Mouse (Mus musculus) CH12.LX (cell line): ENCODE measurements around the gene Slc25a36. TPM values are rescaled to one million over a fixed set of nuclear protein-coding genes. Genes with fewer than 3 reads are reported as not detected.

Experiments
- DNase-seq: peaks from one replicate; pipeline ENCODE4 v3.0.0-alpha.2; 2013; ENCODE audit errors: extremely low read depth
- H3K27ac ChIP-seq: 2 replicates; pipeline ENCODE4 v1.5.1; 2012; ENCODE audit warnings: low read depth, mild to moderate bottlenecking, control low read depth, moderate library complexity; ENCODE audit not compliant: insufficient read depth
- H3K27me3 ChIP-seq: replicated peaks from 2 replicates; pipeline ENCODE3; 2012; ENCODE audit warnings: inconsistent platforms
- H3K36me3 ChIP-seq, 2 experiments: replicated peaks in 1 of 2; 2 replicates each; pipeline versions ENCODE3 to v1.6.1; 2012; ENCODE audit warnings: inconsistent platforms in 1 of 2, low read length in 1 of 2, mild to moderate bottlenecking in 1 of 2, mixed read lengths in 1 of 2, moderate library complexity in 1 of 2; ENCODE audit not compliant: control insufficient read depth in 1 of 2, insufficient read depth in 1 of 2
- H3K4me1 ChIP-seq, 2 experiments: 2 replicates each; pipeline ENCODE4 v1.6.1; 2012; ENCODE audit warnings: inconsistent platforms in 1 of 2, moderate library complexity in 1 of 2; ENCODE audit not compliant: insufficient read depth in 2 of 2, control insufficient read depth in 1 of 2
- H3K4me2 ChIP-seq: 2 replicates; pipeline ENCODE4 v1.6.1; 2012; ENCODE audit warnings: low read depth, mild to moderate bottlenecking, control low read depth; ENCODE audit not compliant: poor library complexity, insufficient read depth, severe bottlenecking
- H3K4me3 ChIP-seq, 3 experiments: fragments of 150-350 bp in 1 of 3; sonication (generic) in 1 of 3; replicated peaks in 1 of 3; 2 replicates each; pipeline versions ENCODE3 to v1.5.1; 2011 to 2012; ENCODE audit warnings: low read depth in 2 of 3, low read length in 2 of 3, mild to moderate bottlenecking in 2 of 3, moderate library complexity in 2 of 3, control low read depth in 1 of 3, improper control_type of control experiment in 1 of 3, inconsistent platforms in 1 of 3, mixed read lengths in 1 of 3; ENCODE audit not compliant: poor library complexity in 1 of 3
- H3K79me2 ChIP-seq: replicated peaks from 2 replicates; pipeline ENCODE4 v1.6.1; 2012; ENCODE audit warnings: mild to moderate bottlenecking, moderate library complexity; ENCODE audit not compliant: control insufficient read depth, poor library complexity, insufficient read depth, severe bottlenecking; ENCODE audit errors: extremely low read depth
- H3K9ac ChIP-seq: 2 replicates; pipeline ENCODE4 v1.6.1; 2012; ENCODE audit warnings: low read depth, mild to moderate bottlenecking, control low read depth, moderate library complexity; ENCODE audit not compliant: insufficient read depth
- H3K9me3 ChIP-seq: replicated peaks from 2 replicates; pipeline ENCODE3; 2012; ENCODE audit warnings: low read length, inconsistent platforms, mixed read lengths
- CHD1 ChIP-seq: IDR thresholded peaks from 2 replicates; pipeline ENCODE4 v1.6.1; 2012; ENCODE audit warnings: low read depth, low read length, improper control_type of control experiment, inconsistent platforms
- CTCF ChIP-seq, 2 experiments: IDR thresholded peaks in 1 of 2; conservative IDR thresholded peaks in 1 of 2; 2 replicates each; pipeline ENCODE4 v1.5.1; 2011 to 2012; ENCODE audit warnings: low read depth in 2 of 2, low read length in 2 of 2, improper control_type of control experiment in 1 of 2, inconsistent platforms in 1 of 2, mild to moderate bottlenecking in 1 of 2, moderate library complexity in 1 of 2
- EP300 ChIP-seq: IDR thresholded peaks from 2 replicates; pipeline ENCODE4 v1.6.1; 2011; ENCODE audit warnings: low read length, improper control_type of control experiment
- GABPA ChIP-seq: IDR thresholded peaks from 2 replicates; pipeline ENCODE4 v1.6.1; 2012; ENCODE audit warnings: low read depth, low read length, improper control_type of control experiment, inconsistent platforms; ENCODE audit not compliant: insufficient replicate concordance
- IRF4 ChIP-seq: IDR thresholded peaks from 2 replicates; pipeline ENCODE4 v1.6.1; 2014; ENCODE audit warnings: low read depth, mild to moderate bottlenecking, inconsistent platforms, low read length, improper control_type of control experiment
- JUN ChIP-seq: IDR thresholded peaks from 2 replicates; pipeline ENCODE4 v1.6.1; 2011; ENCODE audit warnings: low read depth, mild to moderate bottlenecking, low read length, improper control_type of control experiment, moderate library complexity; ENCODE audit not compliant: insufficient read depth
- JUND ChIP-seq: conservative IDR thresholded peaks from 2 replicates; pipeline ENCODE4 v1.6.1; 2011; ENCODE audit warnings: low read depth, low read length, improper control_type of control experiment
- KAT2A ChIP-seq: IDR thresholded peaks from 2 replicates; pipeline ENCODE4 v1.6.1; 2012; ENCODE audit warnings: low read length, improper control_type of control experiment, inconsistent platforms; ENCODE audit not compliant: insufficient replicate concordance
- MEF2A ChIP-seq: IDR thresholded peaks from 2 replicates; pipeline ENCODE4 v1.6.1; 2014; ENCODE audit warnings: low read depth, mild to moderate bottlenecking, inconsistent platforms, low read length, improper control_type of control experiment, borderline replicate concordance
- MXI1 ChIP-seq: IDR thresholded peaks from 2 replicates; pipeline ENCODE4 v1.6.1; 2011; ENCODE audit warnings: mild to moderate bottlenecking, low read depth, low read length, improper control_type of control experiment
- MYC ChIP-seq: IDR thresholded peaks from 2 replicates; pipeline ENCODE4 v1.6.1; 2011; ENCODE audit warnings: low read depth, mild to moderate bottlenecking, improper control_type of control experiment, low read length
- NRF1 ChIP-seq: IDR thresholded peaks from 2 replicates; pipeline ENCODE4 v1.6.1; 2014; ENCODE audit warnings: low read depth, mild to moderate bottlenecking, inconsistent platforms, low read length, improper control_type of control experiment, moderate library complexity
- PAX5 ChIP-seq: IDR thresholded peaks from 2 replicates; pipeline ENCODE4 v1.6.1; 2012; ENCODE audit warnings: low read length, inconsistent platforms, mixed read lengths
- RCOR1 ChIP-seq: conservative IDR thresholded peaks from 2 replicates; pipeline ENCODE4 v1.6.1; 2012; ENCODE audit warnings: low read depth, mild to moderate bottlenecking, inconsistent platforms, low read length, improper control_type of control experiment
- SIN3A ChIP-seq: IDR thresholded peaks from 2 replicates; pipeline ENCODE4 v1.6.1; 2012; ENCODE audit warnings: low read length, improper control_type of control experiment, inconsistent platforms
- SMC3 ChIP-seq: IDR thresholded peaks from 2 replicates; pipeline ENCODE4 v1.6.1; 2011; ENCODE audit warnings: low read depth, low read length, improper control_type of control experiment
- TBP ChIP-seq: conservative IDR thresholded peaks from 2 replicates; pipeline ENCODE4 v1.6.1; 2011; ENCODE audit warnings: low read depth, low read length, improper control_type of control experiment
- TCF12 ChIP-seq: IDR thresholded peaks from 2 replicates; pipeline ENCODE4 v1.6.1; 2014; ENCODE audit warnings: low read depth, mild to moderate bottlenecking, inconsistent platforms, low read length, improper control_type of control experiment
- USF2 ChIP-seq: conservative IDR thresholded peaks from 2 replicates; pipeline ENCODE4 v1.6.1; 2011; ENCODE audit warnings: low read depth, low read length, improper control_type of control experiment
- ZC3H11A ChIP-seq: IDR thresholded peaks from 2 replicates; pipeline ENCODE4 v1.6.1; 2012; ENCODE audit warnings: low read depth, mild to moderate bottlenecking, inconsistent platforms, low read length, improper control_type of control experiment
- ZKSCAN1 ChIP-seq: IDR thresholded peaks from 2 replicates; pipeline ENCODE4 v1.6.1; 2012; ENCODE audit warnings: low read depth, inconsistent platforms, low read length, improper control_type of control experiment, borderline replicate concordance
- ZMIZ1 ChIP-seq: IDR thresholded peaks from 2 replicates; pipeline ENCODE4 v1.6.1; 2012; ENCODE audit warnings: low read depth, mild to moderate bottlenecking, inconsistent platforms, low read length, improper control_type of control experiment
- ZNF384 ChIP-seq: IDR thresholded peaks from 2 replicates; pipeline ENCODE4 v1.6.1; 2012; ENCODE audit warnings: low read depth, low read length, improper control_type of control experiment, inconsistent platforms
- dilution Hi-C: fragments of 300-500 bp; cut with MboI; formaldehyde crosslinking; loops from 2 replicates; pipeline ENCODE4 v1.14.3; 2020; ENCODE audit warnings: low sequenced_read_pairs; ENCODE audit not compliant: extremely low pct_unique_long_range_greater_than_20kb, extremely low pct_ligation_motif_present
- in situ Hi-C: fragments of 300-500 bp; cut with MboI; formaldehyde crosslinking; loops from 3 replicates; pipeline ENCODE4 v1.14.3; 2019; ENCODE audit warnings: low sequenced_read_pairs, low pct_ligation_motif_present, low pct_unique_long_range_greater_than_20kb, mixed read lengths
- polyA plus RNA-seq: library from polyadenylated mRNA; unstranded; fragments of >175 nt; gene quantifications from 2 replicates; pipeline ENCODE4 v1.2.1, GENCODE M21; 2012; ENCODE audit warnings: low read depth; ENCODE audit not compliant: insufficient read length
- total RNA-seq, 2 experiments: library from RNA; depleted of rRNA; stranded (reverse); fragments of 300-350 nt in 1 of 2; fragments of >200 nt in 1 of 2; gene quantifications; 2 replicates each; pipeline ENCODE4 v1.2.3; 2012 to 2014

Slc25a36 gene
- total and polyA plus RNA-seq, 3 experiments, result 14.9 to 35.6 (median 18.7) TPM

GRCm38 (mm10) chr9:97140145-97140932, 29.4 kb upstream of the Slc25a36 start:
- in situ Hi-C loops, result no loop called here
- no peaks in the 10 kb centered on the region for H3K9me3 ChIP-seq
- H3K27me3 ChIP-seq, result peaks cover 7% of the 10 kb centered on the region
- no peak overlapping the region for H3K27ac ChIP-seq
- no peak overlapping the region for H3K4me3 ChIP-seq
- H3K4me2 ChIP-seq, result no peak overlapping the region
- TF ChIP-seq MXI1, result no peak
- no peak for TF ChIP-seq CHD1
- TF ChIP-seq, all 38 proteins: peak for 0
- Histone ChIP-seq H3K36me3 (no peaks in the 10 kb centered on the region), H3K9ac (no peak overlapping the region), H3K79me2 (no peaks in the 10 kb centered on the region), H3K4me1 (peaks cover 0 to 8% of the 10 kb centered on the region in 2 experiments; a peak in 2 of 4 replicates)
- no peak for DNase-seq
- dilution Hi-C loops, result no loop called here

DNA sequence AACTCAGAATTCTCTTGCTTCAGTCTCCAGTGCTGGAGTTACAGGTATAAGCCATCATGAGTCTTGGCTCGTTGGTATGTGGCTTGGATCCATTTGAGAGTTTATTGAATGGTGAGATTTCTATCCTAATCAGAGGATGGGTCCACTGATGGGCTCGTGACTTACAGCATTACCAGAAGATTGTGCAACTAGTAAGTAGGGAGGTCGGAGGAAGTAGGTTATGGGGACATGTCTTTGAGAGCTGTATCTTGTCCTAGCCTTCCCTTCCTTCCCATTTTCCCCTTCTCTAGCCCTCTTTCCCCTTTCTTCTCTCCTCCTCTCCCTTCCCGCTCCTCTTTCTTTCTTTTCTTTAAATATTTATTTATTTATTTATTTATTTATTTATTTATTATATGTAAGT, 26.7 kb upstream of the Slc25a36 start:
- no peak for DNase-seq
- H3K27ac ChIP-seq, result no peak overlapping the region
- no peak overlapping the region for H3K4me3 ChIP-seq
- H3K9ac ChIP-seq, result no peak overlapping the region
- peaks cover 2% of the 10 kb centered on the region for H3K27me3 ChIP-seq
- TF ChIP-seq KAT2A, result no peak
- TF ChIP-seq SIN3A, result no peak
- TF ChIP-seq MEF2A, result no peak
- TF ChIP-seq NRF1, result no peak
- TF ChIP-seq CTCF (conservative IDR thresholded peaks at IDR 0.05 in 1 of 2, IDR thresholded peaks at IDR 0.05 in 1 of 2; ENCODE audit: low read depth in 2 of 2, low read length in 2 of 2), result no peak
- no peak for TF ChIP-seq USF2
- TF ChIP-seq CHD1, result no peak
- TF ChIP-seq ZKSCAN1, result no peak
- H3K9me3 ChIP-seq, result no peaks in the 10 kb centered on the region
- no peak overlapping the region for H3K4me2 ChIP-seq
- peaks cover 0 to 8% of the 10 kb centered on the region in 2 experiments; a peak in 2 of 4 replicates for H3K4me1 ChIP-seq
- no peaks in the 10 kb centered on the region for H3K79me2 ChIP-seq
- dilution Hi-C loops, result no loop called here
- no peaks in the 10 kb centered on the region for H3K36me3 ChIP-seq
- in situ Hi-C loops, result no loop called here

DNA sequence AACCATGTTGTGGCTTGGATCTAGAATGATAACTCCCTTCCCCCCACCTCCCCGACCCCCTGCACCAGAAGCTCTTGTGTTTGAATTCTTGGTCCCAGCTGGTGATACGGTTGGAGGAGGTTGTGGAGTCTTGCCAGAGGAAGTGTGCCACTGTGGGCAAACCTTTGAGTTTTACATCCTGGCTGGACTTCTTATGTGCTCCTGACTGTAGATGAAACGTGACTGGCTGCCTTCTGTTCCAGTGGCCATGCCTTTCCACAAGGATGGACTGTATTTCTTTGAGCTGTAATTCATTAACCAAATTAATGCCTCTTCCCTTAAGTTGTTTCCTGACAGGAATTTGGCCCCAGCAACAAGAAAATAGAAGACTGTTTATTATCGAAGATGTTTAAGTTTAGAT, 26.2 kb upstream of the Slc25a36 start:
- in situ Hi-C loops (no loop called here), dilution Hi-C loops (no loop called here)
- H3K4me2 ChIP-seq, result no peak overlapping the region
- H3K4me3 ChIP-seq, result no peak overlapping the region
- no peaks in the 10 kb centered on the region for H3K36me3 ChIP-seq
- H3K9ac ChIP-seq, result no peak overlapping the region
- no peak overlapping the region for H3K27ac ChIP-seq
- H3K9me3 ChIP-seq, result no peaks in the 10 kb centered on the region
- H3K4me1 ChIP-seq, result peaks cover 0 to 8% of the 10 kb centered on the region in 2 experiments; a peak in 2 of 4 replicates
- H3K27me3 ChIP-seq, result peaks cover 2% of the 10 kb centered on the region
- no peak for DNase-seq
- TF ChIP-seq ZC3H11A, result no peak
- no peak for TF ChIP-seq JUND
- TF ChIP-seq CTCF (conservative IDR thresholded peaks at IDR 0.05 in 1 of 2, IDR thresholded peaks at IDR 0.05 in 1 of 2; ENCODE audit: low read depth in 2 of 2, low read length in 2 of 2), result no peak
- no peak for TF ChIP-seq NRF1
- no peak for TF ChIP-seq KAT2A
- TF ChIP-seq TCF12, result no peak
- no peak for TF ChIP-seq EP300
- no peak for TF ChIP-seq MYC
- no peak for TF ChIP-seq ZKSCAN1
- TF ChIP-seq SMC3, result no peak
- TF ChIP-seq PAX5, result no peak
- no peak for TF ChIP-seq TBP
- TF ChIP-seq JUN, result no peak
- no peak for TF ChIP-seq ZNF384
- TF ChIP-seq GABPA, result no peak
- TF ChIP-seq IRF4, result no peak
- no peak for TF ChIP-seq ZMIZ1
- no peak for TF ChIP-seq RCOR1
- no peaks in the 10 kb centered on the region for H3K79me2 ChIP-seq
